Mouse (Mus musculus) bone marrow, adult 2 months (tissue): ENCODE data around the gene Fam186b. TPM values are rescaled to one million over a fixed set of nuclear protein-coding genes. Genes with fewer than 3 reads are reported as not detected.

Experiments used
- H3K27ac ChIP-seq: fragments of 200-500 bp; 2 replicates; pipeline ENCODE4 v1.5.1; 2012; ENCODE audit warnings: low read depth, mild to moderate bottlenecking, control low read depth, inconsistent platforms, low read length; ENCODE audit not compliant: control insufficient read depth, poor library complexity, insufficient read depth
- H3K4me1 ChIP-seq: fragments of 200-500 bp; 2 replicates; pipeline ENCODE4 v1.6.1; 2011; ENCODE audit warnings: low read length; ENCODE audit not compliant: control insufficient read depth, insufficient read depth
- H3K4me3 ChIP-seq: fragments of 200-500 bp; replicated peaks from 2 replicates; pipeline ENCODE3; 2011; ENCODE audit warnings: mild to moderate bottlenecking, low read depth, low read length, control low read depth; ENCODE audit not compliant: control insufficient read depth
- CTCF ChIP-seq: fragments of 200-500 bp; IDR thresholded peaks from 2 replicates; pipeline ENCODE4 v1.5.1; 2011; ENCODE audit warnings: low read length, control low read depth; ENCODE audit not compliant: control insufficient read depth, insufficient read depth
- POLR2A ChIP-seq: fragments of 200-500 bp; IDR thresholded peaks from 2 replicates; pipeline ENCODE4 v1.6.1; 2011; ENCODE audit warnings: low read depth, mild to moderate bottlenecking, control low read depth, low read length, borderline replicate concordance; ENCODE audit not compliant: control insufficient read depth
- WGBS: fragments of 180-500 bp; shearing (Covaris S2); methylation state at CpG from one replicate; pipeline ENCODE4 v1.1.7; 2018; 5-methylcytosine and 5-hydroxymethylcytosine counted together
- polyA plus RNA-seq: library from polyadenylated mRNA; stranded (reverse); fragments of >200 nt; gene quantifications from 2 replicates; pipeline ENCODE4 v1.2.4, GENCODE M21; 2011; ENCODE audit warnings: low replicate concordance; ENCODE audit not compliant: missing spikeins, insufficient read depth, insufficient read length

The Fam186b gene
- polyA plus RNA-seq, 1 experiment, result not detected

- no peaks in the 10 kb centered on the region for H3K4me1 ChIP-seq
- WGBS, result 73% methylated on average over 12 of the region's 12 CpGs
- no peak for TF ChIP-seq CTCF
- TF ChIP-seq POLR2A, result no peak
- no peak overlapping the region for H3K27ac ChIP-seq
- H3K4me3 ChIP-seq, result no peak overlapping the region
Observed at GRCm38 (mm10) chr15:99234326-99235010, 61.2 kb downstream of the Fam186b start.

DNA sequence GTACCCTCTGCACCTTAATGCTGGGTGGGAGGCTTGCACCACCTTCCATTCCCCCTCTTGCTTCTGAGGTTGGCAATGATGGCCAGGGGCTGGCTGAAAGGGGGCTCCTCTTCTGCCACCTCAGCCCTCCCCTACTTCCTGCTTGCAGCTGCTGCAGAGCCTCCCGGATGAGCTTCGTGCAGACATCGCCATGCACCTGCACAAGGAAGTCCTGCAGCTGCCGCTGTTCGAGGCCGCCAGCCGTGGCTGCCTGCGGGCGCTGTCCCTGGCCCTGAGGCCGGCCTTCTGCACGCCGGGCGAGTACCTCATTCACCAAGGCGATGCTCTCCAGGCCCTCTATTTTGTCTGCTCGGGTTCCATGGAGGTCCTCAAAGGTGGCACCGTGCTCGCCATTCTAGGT lies 62.0 kb downstream of the Fam186b start:
- TF ChIP-seq CTCF, result no peak
- TF ChIP-seq POLR2A, result no peak
- Histone ChIP-seq H3K4me3 (no peak overlapping the region), H3K4me1 (no peaks in the 10 kb centered on the region), H3K27ac (no peak overlapping the region)
- WGBS, result 27% methylated on average over 17 of the region's 17 CpGs

DNA sequence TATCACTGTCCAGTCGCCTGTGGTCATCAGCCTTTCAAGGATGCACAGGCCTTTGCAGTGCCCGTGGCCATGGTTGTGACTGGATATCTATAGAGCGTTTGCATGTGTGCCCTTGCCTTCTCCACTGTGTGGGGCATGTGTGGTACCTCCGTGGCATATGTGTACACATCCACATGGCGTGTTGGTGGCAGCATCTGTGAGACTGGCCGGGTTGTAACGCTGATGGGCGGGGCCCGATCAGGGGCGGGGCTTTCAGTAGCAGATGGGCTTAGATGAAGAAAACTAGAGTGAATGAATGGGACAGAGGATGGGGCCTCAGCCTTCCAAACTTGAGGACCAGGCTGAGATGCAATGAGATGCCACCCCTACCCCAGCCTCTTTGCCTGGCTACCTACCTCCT lies 63.7 kb downstream of the Fam186b start:
- no peak overlapping the region for H3K27ac ChIP-seq
- no peaks in the 10 kb centered on the region for H3K4me1 ChIP-seq
- WGBS, result 66% methylated on average over 10 of the region's 10 CpGs
- no peak for TF ChIP-seq CTCF
- TF ChIP-seq POLR2A, result no peak
- H3K4me3 ChIP-seq, result no peak overlapping the region

DNA sequence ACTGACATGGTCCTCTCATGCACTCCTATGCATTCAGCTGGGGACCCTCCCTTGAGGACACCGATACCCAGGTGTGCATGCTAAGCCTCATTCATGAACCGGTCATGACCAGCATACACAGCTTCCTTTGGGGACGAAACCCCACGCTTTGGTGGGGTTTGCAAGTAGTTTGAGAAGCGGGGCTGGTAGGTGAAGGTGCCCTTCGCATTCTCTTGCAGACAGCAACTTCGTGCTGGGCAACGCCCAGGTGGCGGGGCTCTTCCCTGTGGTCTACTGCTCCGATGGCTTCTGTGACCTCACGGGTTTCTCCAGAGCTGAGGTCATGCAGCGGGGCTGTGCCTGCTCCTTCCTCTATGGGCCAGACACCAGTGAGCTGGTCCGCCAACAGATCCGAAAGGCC lies 69.6 kb downstream of the Fam186b start:
- WGBS, result 26% methylated on average over 14 of the region's 14 CpGs
- Histone ChIP-seq H3K4me1 (no peaks in the 10 kb centered on the region), H3K27ac (no peak overlapping the region), H3K4me3 (no peak overlapping the region)
- TF ChIP-seq POLR2A, result no peak
- TF ChIP-seq CTCF, result no peak

- 4% methylated on average over 22 of the region's 22 CpGs for WGBS
- TF ChIP-seq CTCF (no peak), POLR2A (no peak)
- no peak overlapping the region for H3K27ac ChIP-seq
- no peaks in the 10 kb centered on the region for H3K4me1 ChIP-seq
- H3K4me3 ChIP-seq, result no peak overlapping the region
Observed at GRCm38 (mm10) chr15:99225081-99225810, 70.4 kb downstream of the Fam186b start.

DNA sequence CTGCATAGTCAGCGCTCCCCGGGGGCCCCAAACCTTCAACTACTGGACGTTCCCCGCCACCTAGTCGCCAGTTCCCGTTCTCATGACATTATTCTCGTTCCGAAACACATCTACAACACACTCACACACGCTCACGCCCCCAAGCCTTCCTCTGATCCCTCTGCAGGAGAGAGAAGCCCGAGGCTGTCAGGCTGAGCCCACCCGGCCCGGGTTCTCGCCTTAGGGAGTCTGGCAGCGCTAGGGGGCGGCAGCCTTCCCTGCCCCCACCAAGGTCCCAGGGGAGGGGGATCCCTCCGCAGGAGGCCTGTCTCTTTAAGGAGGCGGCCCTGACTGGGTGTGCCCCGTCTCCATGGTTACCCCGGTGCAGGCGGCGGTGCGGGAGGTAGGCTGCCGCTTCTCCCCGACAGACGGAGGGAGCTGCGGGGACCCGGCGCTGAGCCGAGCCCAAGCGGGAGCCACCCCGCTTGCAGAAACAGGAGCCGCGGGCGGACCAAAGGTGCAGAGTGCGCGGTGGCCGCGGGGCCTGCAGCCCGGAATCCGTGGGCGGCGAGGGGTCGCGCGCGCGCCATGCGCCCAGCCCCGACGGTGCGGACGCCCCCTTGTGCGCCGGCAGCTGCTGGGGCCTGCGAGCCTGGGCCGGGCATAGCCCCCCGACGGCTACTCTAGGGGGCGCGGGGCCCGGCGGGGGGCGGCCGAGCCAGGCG lies 71.3 kb downstream of the Fam186b start, which contains the start of gene Kcnh3:
Gene Kcnh3 (plus strand): TSS at position 654 of the 704 bp plus-strand sequence.
- 4% methylated on average over 66 of the region's 66 CpGs for WGBS
- TF ChIP-seq POLR2A (no peak), CTCF (no peak)
- no peak within 1 kb of the TSS for H3K4me3 ChIP-seq
- H3K4me1 ChIP-seq, result no peaks in the 10 kb centered on the region
- H3K27ac ChIP-seq, result no peak within 1 kb of the TSS

DNA sequence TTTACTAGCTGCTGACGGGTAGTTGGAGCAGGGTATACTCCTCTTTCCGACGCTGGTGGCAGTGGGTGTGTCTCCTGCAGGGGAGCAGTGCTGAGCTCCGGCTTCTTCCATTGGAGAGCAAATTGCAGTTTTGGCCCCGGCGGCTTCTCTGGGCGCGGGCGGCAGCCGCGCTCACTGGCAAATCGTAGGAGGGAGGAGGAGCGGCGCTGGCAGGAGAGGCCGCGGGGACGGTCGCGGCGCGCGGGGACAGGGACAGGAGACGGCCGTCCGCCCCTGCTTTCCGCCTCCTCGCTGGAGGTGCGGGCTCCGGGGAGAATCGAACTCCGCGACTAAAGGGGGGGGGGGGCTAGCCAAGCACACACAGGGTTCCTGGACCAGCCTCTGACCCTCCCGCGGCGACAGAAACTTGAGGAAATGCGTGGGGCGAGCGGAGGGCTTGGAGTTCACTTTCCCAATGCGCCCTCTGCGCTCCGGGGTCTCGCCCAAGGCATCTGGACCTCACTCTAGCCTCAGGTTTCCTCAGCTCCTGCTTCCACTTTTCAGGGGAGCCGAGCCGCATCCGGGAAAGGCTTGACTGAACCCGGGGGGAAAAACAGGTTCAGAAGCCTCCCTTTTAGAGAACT lies 72.0 kb downstream of the Fam186b start:
- Histone ChIP-seq H3K27ac (no peak overlapping the region), H3K4me1 (no peaks in the 10 kb centered on the region), H3K4me3 (no peak overlapping the region)
- 2% methylated on average over 46 of the region's 46 CpGs for WGBS
- no peak for TF ChIP-seq POLR2A
- no peak for TF ChIP-seq CTCF

DNA sequence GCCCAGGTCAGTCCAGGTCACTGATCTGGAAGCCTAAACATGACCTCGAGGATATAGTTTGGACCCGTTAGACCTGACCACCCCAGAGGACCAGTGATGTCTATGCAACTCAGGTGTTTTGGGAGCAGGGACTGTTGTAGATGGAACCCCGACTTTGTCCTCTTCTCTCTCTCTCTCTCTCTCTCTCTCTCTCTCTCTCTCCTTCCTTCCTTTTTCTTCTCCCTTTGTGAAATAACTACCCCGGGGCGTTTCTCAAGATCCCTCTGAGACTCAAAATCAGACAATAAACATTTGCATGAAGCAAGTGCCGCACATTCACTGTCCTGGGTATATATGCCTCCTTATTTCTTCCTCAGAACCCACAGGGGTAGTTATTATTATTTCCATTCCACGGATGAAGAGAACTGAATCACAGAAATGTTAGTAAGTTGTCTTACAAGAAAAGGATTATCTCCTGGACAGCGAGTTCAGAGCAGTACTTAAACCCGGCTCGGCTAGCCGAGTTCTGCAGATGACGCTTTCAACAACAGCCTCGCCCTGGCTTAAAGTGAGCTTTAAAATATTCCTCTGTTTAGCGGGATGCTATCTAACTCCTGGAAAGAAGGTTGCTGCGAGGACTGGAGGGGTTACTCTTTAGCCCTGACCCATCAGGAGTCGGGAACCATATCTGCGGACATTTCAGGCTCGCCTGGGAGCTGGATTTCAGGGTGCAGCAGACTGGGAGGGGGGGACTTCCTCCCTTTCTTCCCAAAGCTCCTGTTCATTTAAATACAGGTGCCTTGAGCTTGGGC lies 72.7 kb downstream of the Fam186b start:
- Histone ChIP-seq H3K4me3 (no peak overlapping the region), H3K4me1 (no peaks in the 10 kb centered on the region), H3K27ac (no peak overlapping the region)
- no peak for TF ChIP-seq CTCF
- TF ChIP-seq POLR2A, result no peak
- 6% methylated on average over 18 of the region's 18 CpGs for WGBS
